In genomic region chr8:71470913-71471255, GRCm38 (mm10) we compare ENCODE assay signal across 13 mouse cellular contexts. TPM values are rescaled to one million over a fixed set of nuclear protein-coding genes. Genes with fewer than 3 reads are reported as not detected.
A peak's percentile ranks its signal among the peaks of the same experiment; 100 is the strongest.
DNase-seq lines count a peak whose midpoint lies in the region; ATAC-seq lines count a peak whose summit lies in the region.
"Had no signal": no experiment of that assay in that cellular context is flagged by ENCODE, and none has a peak within 500 bp of the region (broad histone marks: within the 10 kb centered on the region; RNA-seq: fewer than 3 reads in every experiment).

No protein-coding gene starts in this region.

- 0 out of 2 replicates have a peak overlapping the region, but pooled peaks have one; percentile 20 for H3K9ac ChIP-seq in hindbrain, embryonic 14.5 days
- no peak overlapping the region for H3K9ac ChIP-seq in hindbrain, embryonic 16.5 days (ENCODE audit: low read depth, low read length)
- no peak overlapping the region for H3K9ac ChIP-seq in midbrain, embryonic 12.5 days (replicated peaks)
- H3K9ac ChIP-seq in midbrain, embryonic 15.5 days: no peak overlapping the region
- H3K9ac ChIP-seq in limb, embryonic 13.5 days: no peak overlapping the region

- H3K4me1 ChIP-seq in hindbrain, embryonic 14.5 days (replicated peaks; ENCODE audit: control insufficient read depth, insufficient read depth, low read length): peaks cover 12% of the 10 kb centered on the region
- peaks cover 15% of the 10 kb centered on the region for H3K4me1 ChIP-seq in hindbrain, embryonic 16.5 days (ENCODE audit: control insufficient read depth, insufficient read depth, low read depth, low read length)
- H3K4me1 ChIP-seq in midbrain, embryonic 12.5 days: peaks cover 17% of the 10 kb centered on the region
- H3K4me1 ChIP-seq in midbrain, embryonic 15.5 days: peaks cover 23% of the 10 kb centered on the region
- peaks cover 26% of the 10 kb centered on the region for H3K4me1 ChIP-seq in limb, embryonic 13.5 days

- peaks cover 50% of the 10 kb centered on the region for H3K36me3 ChIP-seq in hindbrain, embryonic 14.5 days (replicated peaks; ENCODE audit: control insufficient read depth, insufficient read depth)
- H3K36me3 ChIP-seq in hindbrain, embryonic 16.5 days (ENCODE audit: control insufficient read depth, insufficient read depth, low read length): peaks cover 21% of the 10 kb centered on the region
- peaks cover 46% of the 10 kb centered on the region for H3K36me3 ChIP-seq in midbrain, embryonic 12.5 days
- peaks cover 20% of the 10 kb centered on the region; the same call in 1 of the 2 replicates for H3K36me3 ChIP-seq in midbrain, embryonic 15.5 days (replicated peaks)
- H3K36me3 ChIP-seq in limb, embryonic 13.5 days: peaks cover 47% of the 10 kb centered on the region

- ATAC-seq in cerebellum, adult (ENCODE audit: insufficient number of reproducible peaks, low FRiP score, low TSS enrichment): no peak
- no peak for ATAC-seq in hindbrain, embryonic 14.5 days (ENCODE audit: low FRiP score)
- ATAC-seq in hindbrain, embryonic 16.5 days: no peak
- ATAC-seq in midbrain, embryonic 12.5 days (ENCODE audit: low FRiP score, low read depth): no peak
- no peak for ATAC-seq in midbrain, embryonic 15.5 days (replicated peaks)
- ATAC-seq in limb, embryonic 13.5 days (ENCODE audit: low FRiP score, low read depth): no peak
- ATAC-seq: activated CD4-positive, CD25-positive, alpha-beta regulatory T cell, adult 4 months; intestine, embryonic 16.5 days had no signal

- H3K27me3 ChIP-seq in hindbrain, embryonic 14.5 days (ENCODE audit: control insufficient read depth, insufficient read depth, low read length): no peaks in the 10 kb centered on the region
- H3K27me3 ChIP-seq in hindbrain, embryonic 16.5 days (replicated peaks; ENCODE audit: control insufficient read depth, insufficient read depth, low read length): no peaks in the 10 kb centered on the region
- no peaks in the 10 kb centered on the region for H3K27me3 ChIP-seq in midbrain, embryonic 12.5 days
- H3K27me3 ChIP-seq in midbrain, embryonic 15.5 days (replicated peaks): no peaks in the 10 kb centered on the region
- no peaks in the 10 kb centered on the region for H3K27me3 ChIP-seq in limb, embryonic 13.5 days
- H3K27me3 ChIP-seq: heart, embryonic 15.5 days had no signal

- H3K4me2 ChIP-seq in hindbrain, embryonic 14.5 days (replicated peaks): peak overlapping the region; percentile 79; the same call in 1 of the 2 replicates
- no peak overlapping the region for H3K4me2 ChIP-seq in hindbrain, embryonic 16.5 days (ENCODE audit: low read length)
- H3K4me2 ChIP-seq in midbrain, embryonic 12.5 days (replicated peaks): peak overlapping the region; percentile 92; the same call in 1 of the 2 replicates
- no peak overlapping the region for H3K4me2 ChIP-seq in midbrain, embryonic 15.5 days
- peak overlapping the region; percentile 94; the same call in 1 of the 2 replicates for H3K4me2 ChIP-seq in limb, embryonic 13.5 days (replicated peaks)

- intact Hi-C loops in left cerebral cortex, postnatal 10 days (cut with DNase I): no loop called here

- DNase-seq in cerebellum, adult 9-10 months: peak; percentile 55
- DNase-seq in hindbrain, embryonic 14.5 days (ENCODE audit: low spot score): no peak
- no peak for DNase-seq in left cerebral cortex, postnatal 10 days (ENCODE audit: extremely low spot score in 1 of 2, low spot score in 2 of 2)
- DNase-seq: lung, postnatal 36 days; thymus, adult 2 months had no signal

- WGBS in hindbrain, embryonic 14.5 days: 86% methylated on average over 5 of the region's 5 CpGs
- WGBS in hindbrain, embryonic 16.5 days: 91% methylated on average over 5 of the region's 5 CpGs
- WGBS in midbrain, embryonic 12.5 days: 87% methylated on average over 5 of the region's 5 CpGs
- 89% methylated on average over 5 of the region's 5 CpGs for WGBS in midbrain, embryonic 15.5 days
- 75% methylated on average over 5 of the region's 5 CpGs for WGBS in limb, embryonic 13.5 days

- H3K27ac ChIP-seq in hindbrain, embryonic 14.5 days: no peak overlapping the region
- no peak overlapping the region for H3K27ac ChIP-seq in hindbrain, embryonic 16.5 days (ENCODE audit: low read depth, low read length)
- no peak overlapping the region for H3K27ac ChIP-seq in midbrain, embryonic 12.5 days (replicated peaks)
- no peak overlapping the region for H3K27ac ChIP-seq in midbrain, embryonic 15.5 days
- no peak overlapping the region for H3K27ac ChIP-seq in limb, embryonic 13.5 days
- H3K27ac ChIP-seq: heart, embryonic 15.5 days had no signal

- H3K4me3 ChIP-seq in hindbrain, embryonic 14.5 days (replicated peaks; ENCODE audit: low read length): no peak overlapping the region
- H3K4me3 ChIP-seq in hindbrain, embryonic 16.5 days (ENCODE audit: low read length): no peak overlapping the region
- H3K4me3 ChIP-seq in midbrain, embryonic 12.5 days: no peak overlapping the region
- H3K4me3 ChIP-seq in midbrain, embryonic 15.5 days: no peak overlapping the region
- H3K4me3 ChIP-seq in limb, embryonic 13.5 days: no peak overlapping the region

- no peaks in the 10 kb centered on the region for H3K9me3 ChIP-seq in hindbrain, embryonic 14.5 days (ENCODE audit: control insufficient read depth, low read length)
- H3K9me3 ChIP-seq in hindbrain, embryonic 16.5 days (ENCODE audit: control insufficient read depth, low read length): no peaks in the 10 kb centered on the region
- H3K9me3 ChIP-seq in midbrain, embryonic 12.5 days: no peaks in the 10 kb centered on the region
- no peaks in the 10 kb centered on the region for H3K9me3 ChIP-seq in midbrain, embryonic 15.5 days
- no peaks in the 10 kb centered on the region for H3K9me3 ChIP-seq in limb, embryonic 13.5 days
- H3K9me3 ChIP-seq: heart, embryonic 15.5 days had no signal

RNA-seq across cellular contexts. Expression of gene Dda1, which starts 1.9 kb away (rescaled TPM):
- polyA plus RNA-seq in hindbrain, embryonic 14.5 days (2014; fragmentation: Nextera tagmentation; extraction: Ambion mirVana): 218 and 236 TPM in 2 replicates
- 240 and 247 TPM in 2 replicates for polyA plus RNA-seq in hindbrain, embryonic 16.5 days (2015; fragmentation: Nextera tagmentation; extraction: Ambion mirVana)
- polyA plus RNA-seq in midbrain, embryonic 12.5 days (2016; fragmentation: Nextera tagmentation; extraction: Ambion mirVana): 145 and 152 TPM in 2 replicates
- polyA plus RNA-seq in midbrain, embryonic 15.5 days (2015; fragmentation: Nextera tagmentation; extraction: Ambion mirVana): 240 and 242 TPM in 2 replicates
- 98.8 and 105 TPM in 2 replicates for polyA plus RNA-seq in limb, embryonic 13.5 days (2015; fragmentation: Nextera tagmentation; extraction: Ambion mirVana)
- 100 to 1,000 TPM; 120 to 127 TPM for total RNA-seq in left cerebral cortex, postnatal 10 days (2021)

RNA-seq across cellular contexts. Expression of gene Mrpl34, which starts 6.1 kb away (rescaled TPM):
- polyA plus RNA-seq in hindbrain, embryonic 14.5 days (2014; fragmentation: Nextera tagmentation; extraction: Ambion mirVana): 158 and 195 TPM in 2 replicates
- 168 and 172 TPM in 2 replicates for polyA plus RNA-seq in hindbrain, embryonic 16.5 days (2015; fragmentation: Nextera tagmentation; extraction: Ambion mirVana)
- 235 and 245 TPM in 2 replicates for polyA plus RNA-seq in midbrain, embryonic 12.5 days (2016; fragmentation: Nextera tagmentation; extraction: Ambion mirVana)
- polyA plus RNA-seq in midbrain, embryonic 15.5 days (2015; fragmentation: Nextera tagmentation; extraction: Ambion mirVana): 173 and 174 TPM in 2 replicates
- 151 and 152 TPM in 2 replicates for polyA plus RNA-seq in limb, embryonic 13.5 days (2015; fragmentation: Nextera tagmentation; extraction: Ambion mirVana)
- total RNA-seq in left cerebral cortex, postnatal 10 days (2021): 10 to 100 TPM; 67.1 to 72.5 TPM

RNA-seq across cellular contexts. Expression of gene Abhd8, which starts 7.4 kb away (rescaled TPM):
- 125 and 126 TPM in 2 replicates for polyA plus RNA-seq in hindbrain, embryonic 14.5 days (2014; fragmentation: Nextera tagmentation; extraction: Ambion mirVana)
- 172 and 182 TPM in 2 replicates for polyA plus RNA-seq in hindbrain, embryonic 16.5 days (2015; fragmentation: Nextera tagmentation; extraction: Ambion mirVana)
- polyA plus RNA-seq in midbrain, embryonic 12.5 days (2016; fragmentation: Nextera tagmentation; extraction: Ambion mirVana): 109 and 111 TPM in 2 replicates
- 188 and 206 TPM in 2 replicates for polyA plus RNA-seq in midbrain, embryonic 15.5 days (2015; fragmentation: Nextera tagmentation; extraction: Ambion mirVana)
- 75.2 and 75.7 TPM in 2 replicates for polyA plus RNA-seq in limb, embryonic 13.5 days (2015; fragmentation: Nextera tagmentation; extraction: Ambion mirVana)
- 100 to 1,000 TPM; 171 to 183 TPM for total RNA-seq in left cerebral cortex, postnatal 10 days (2021)

RNA-seq across cellular contexts. Expression of gene Ano8, which starts 14.9 kb away (rescaled TPM):
- polyA plus RNA-seq in hindbrain, embryonic 14.5 days (2014; fragmentation: Nextera tagmentation; extraction: Ambion mirVana): 8.5 and 10.6 TPM in 2 replicates
- polyA plus RNA-seq in hindbrain, embryonic 16.5 days (2015; fragmentation: Nextera tagmentation; extraction: Ambion mirVana): 2.3 and 4.5 TPM in 2 replicates
- polyA plus RNA-seq in midbrain, embryonic 12.5 days (2016; fragmentation: Nextera tagmentation; extraction: Ambion mirVana): 14.2 and 18.7 TPM in 2 replicates
- 9.6 and 10.9 TPM in 2 replicates for polyA plus RNA-seq in midbrain, embryonic 15.5 days (2015; fragmentation: Nextera tagmentation; extraction: Ambion mirVana)
- polyA plus RNA-seq in limb, embryonic 13.5 days (2015; fragmentation: Nextera tagmentation; extraction: Ambion mirVana): 1.5 and 1.7 TPM in 2 replicates
- total RNA-seq in left cerebral cortex, postnatal 10 days (2021): 10 to 100 TPM; 67.7 to 71.5 TPM

RNA-seq across cellular contexts. Expression of gene Gtpbp3, which starts 17.0 kb away (rescaled TPM):
- polyA plus RNA-seq in hindbrain, embryonic 14.5 days (2014; fragmentation: Nextera tagmentation; extraction: Ambion mirVana): 4.7 and 7.3 TPM in 2 replicates
- polyA plus RNA-seq in hindbrain, embryonic 16.5 days (2015; fragmentation: Nextera tagmentation; extraction: Ambion mirVana): 14.0 and 14.6 TPM in 2 replicates
- polyA plus RNA-seq in midbrain, embryonic 12.5 days (2016; fragmentation: Nextera tagmentation; extraction: Ambion mirVana): 15.5 and 18.3 TPM in 2 replicates
- polyA plus RNA-seq in midbrain, embryonic 15.5 days (2015; fragmentation: Nextera tagmentation; extraction: Ambion mirVana): 12.0 and 13.9 TPM in 2 replicates
- polyA plus RNA-seq in limb, embryonic 13.5 days (2015; fragmentation: Nextera tagmentation; extraction: Ambion mirVana): 23.6 and 25.0 TPM in 2 replicates
- 10 to 100 TPM; 29.0 to 29.2 TPM for total RNA-seq in left cerebral cortex, postnatal 10 days (2021)

Comparison
In these comparisons a context has a peak if more than half of its experiments do, and no peak if none do; other contexts are left out.
1. H3K4me2 ChIP-seq: peak in hindbrain, embryonic 14.5 days (single experiment), midbrain, embryonic 12.5 days (single experiment) and limb, embryonic 13.5 days (single experiment); none in hindbrain, embryonic 16.5 days (single experiment) and midbrain, embryonic 15.5 days (single experiment).